Mouse (Mus musculus) ovary, postnatal 36 days (tissue): ENCODE results near the gene Mcoln3.

Source experiments
- DNase-seq: peaks from one replicate; pipeline ENCODE4 v3.0.0; 2022; ENCODE audit warnings: low spot score, mixed read lengths

Mcoln3 gene

DNA sequence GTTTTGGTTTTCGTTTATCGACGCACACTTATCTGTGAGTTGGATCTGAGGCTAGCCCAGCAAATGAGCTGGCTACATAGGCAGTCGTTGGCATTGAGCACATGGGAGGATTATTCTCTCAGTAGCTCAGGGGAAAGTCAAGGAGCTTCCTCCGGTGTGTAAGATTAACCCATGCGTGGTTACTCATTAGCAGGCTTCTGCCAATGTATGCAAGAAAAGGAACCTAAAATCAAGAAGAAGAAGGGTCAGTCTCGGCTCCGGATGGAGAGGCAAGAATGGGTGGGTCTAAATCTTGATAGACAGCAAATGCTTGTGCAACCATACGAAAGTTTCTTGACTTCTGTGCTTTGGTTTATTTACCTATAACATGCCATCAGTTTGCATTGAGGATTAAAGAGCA lies 57.0 kb downstream of the Mcoln3 start:
- no peak for DNase-seq

GRCm38 (mm10) chr3:146177295-146177694 lies 60.0 kb downstream of the Mcoln3 start:
- DNase-seq: no peak

DNA sequence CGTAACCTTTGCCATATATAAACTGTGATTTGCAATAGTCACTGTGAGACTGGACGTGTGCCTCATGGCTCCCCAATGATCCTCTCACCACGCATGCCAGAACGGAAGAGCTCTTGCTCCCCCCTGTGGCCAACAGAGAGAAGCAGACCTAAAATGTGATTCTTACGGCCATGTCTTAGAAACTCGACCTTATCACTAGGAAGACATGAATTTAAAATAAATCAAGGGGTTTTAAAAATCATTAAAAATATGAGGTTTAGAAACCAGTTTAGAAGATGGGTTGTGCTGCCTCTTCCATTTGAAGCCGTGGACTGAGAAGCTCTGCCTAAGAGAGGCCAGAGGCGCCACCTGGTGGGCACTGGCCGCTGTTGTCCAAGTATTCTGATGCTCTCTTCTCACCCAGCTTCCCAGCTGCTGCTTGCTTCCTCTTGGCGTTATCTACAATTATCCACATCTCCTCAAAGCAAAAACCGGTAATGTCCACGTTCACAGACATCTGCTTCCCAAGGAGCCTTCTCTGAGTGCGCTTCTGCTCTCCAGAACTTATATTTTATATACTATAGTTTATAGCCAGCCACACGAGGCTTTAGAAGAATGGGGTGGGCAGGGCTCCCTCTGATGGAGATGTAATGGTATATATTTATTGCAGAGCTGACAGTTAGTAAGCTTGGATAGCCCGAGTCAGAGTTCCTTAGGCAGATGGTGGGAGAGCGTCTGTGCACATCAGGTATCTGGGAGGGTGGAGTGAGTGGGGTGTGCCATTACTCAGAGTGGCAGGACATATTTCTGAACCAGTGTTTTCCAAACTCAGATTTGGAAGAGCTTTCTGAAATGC lies 60.7 kb downstream of the Mcoln3 start:
- peak; percentile 76 for DNase-seq

- DNase-seq: no peak
These were observed 63.1 kb downstream of the Mcoln3 start for GRCm38 (mm10) chr3:146180341-146180740.

GRCm38 (mm10) chr3:146180986-146181385 lies 63.7 kb downstream of the Mcoln3 start:
- DNase-seq: peak; percentile 49

DNA sequence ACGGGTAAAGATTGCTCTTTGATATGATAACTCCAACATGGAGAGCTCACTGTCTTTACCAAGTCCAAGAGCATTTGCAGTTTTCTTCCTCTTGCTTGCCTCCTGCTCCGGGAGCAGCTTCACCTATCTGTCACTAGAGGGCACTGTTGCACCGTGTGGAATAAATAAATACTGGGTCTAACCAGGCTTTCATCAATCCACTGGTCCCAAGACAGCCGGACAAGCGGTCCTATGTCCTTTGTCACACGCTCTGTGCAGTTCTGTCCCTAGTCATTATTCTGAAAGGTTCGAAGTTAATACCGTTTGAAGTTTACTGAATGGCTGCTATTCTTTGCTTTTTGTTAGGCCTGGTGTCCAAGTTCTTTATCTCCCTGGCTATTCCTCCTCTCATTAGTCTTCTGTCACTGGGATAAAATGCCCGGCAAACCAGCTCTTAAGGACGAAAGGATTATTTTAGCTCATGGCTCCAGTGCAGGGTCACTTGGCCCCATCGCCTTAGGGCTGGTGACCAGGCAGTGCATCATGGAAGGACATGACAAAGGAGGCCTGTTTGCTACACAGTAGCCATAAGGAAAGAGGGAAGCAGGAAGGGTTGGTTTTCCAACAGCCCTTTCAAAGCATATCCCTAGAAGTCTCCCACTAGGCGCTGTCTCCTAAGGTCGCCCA lies 67.9 kb downstream of the Mcoln3 start:
- peak; percentile 31 for DNase-seq

DNA sequence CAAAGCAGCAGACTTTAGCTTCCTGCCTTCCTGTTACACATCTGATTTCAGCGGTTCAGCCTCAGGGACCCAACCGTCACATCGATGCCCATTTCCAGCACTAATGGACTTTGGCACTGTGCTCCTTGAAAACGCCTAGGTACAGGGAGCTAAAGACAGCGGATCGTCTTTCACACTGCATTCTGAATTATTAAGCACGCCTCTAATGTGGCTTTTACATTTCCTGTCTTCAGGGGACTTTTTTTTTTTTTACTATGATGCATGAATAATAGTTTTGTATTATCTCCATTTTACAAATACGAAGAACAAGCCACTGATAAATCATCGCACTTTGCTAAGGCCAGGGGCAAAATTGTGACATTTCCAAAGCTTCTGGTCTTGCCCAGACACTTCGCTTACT lies 68.8 kb downstream of the Mcoln3 start:
- DNase-seq: no peak

GRCm38 (mm10) chr3:146189933-146190332 lies 72.7 kb downstream of the Mcoln3 start:
- DNase-seq: no peak
